Mouse (Mus musculus): Measurements from ENCODE around the gene Gna15.

Gna15 gene

GRCm38 (mm10) chr10:81467670-81468235 lies 56.3 kb downstream of the Gna15 start:
- in situ Hi-C loops (cut with MboI): no loop called here

GRCm38 (mm10) chr10:81466881-81467280 lies 57.1 kb downstream of the Gna15 start:
- in situ Hi-C loops (cut with MboI): no loop called here

- in situ Hi-C loops (cut with MboI): no loop called here
Measured at GRCm38 (mm10) chr10:81466066-81466465, 58.0 kb downstream of the Gna15 start.

GRCm38 (mm10) chr10:81465265-81465645 lies 58.8 kb downstream of the Gna15 start:
- in situ Hi-C loops (cut with MboI): no loop called here

- in situ Hi-C loops (cut with MboI): no loop called here
Measured at GRCm38 (mm10) chr10:81464405-81465264, 59.4 kb downstream of the Gna15 start.

- in situ Hi-C loops (cut with MboI): no loop called here
Measured at GRCm38 (mm10) chr10:81463531-81463930, 60.5 kb downstream of the Gna15 start.

- in situ Hi-C loops (cut with MboI): no loop called here
Measured at GRCm38 (mm10) chr10:81462917-81463316, 61.1 kb downstream of the Gna15 start.

- in situ Hi-C loops (cut with MboI): no loop called here
Measured at GRCm38 (mm10) chr10:81462415-81462804, 61.6 kb downstream of the Gna15 start.

GRCm38 (mm10) chr10:81461673-81462414 lies 62.2 kb downstream of the Gna15 start:
- in situ Hi-C loops (cut with MboI): no loop called here

GRCm38 (mm10) chr10:81460951-81461350 lies 63.1 kb downstream of the Gna15 start:
- in situ Hi-C loops (cut with MboI): no loop called here

- in situ Hi-C loops (cut with MboI): no loop called here
Measured at GRCm38 (mm10) chr10:81460471-81460870, 63.6 kb downstream of the Gna15 start.

- in situ Hi-C loops (cut with MboI): no loop called here
Measured at GRCm38 (mm10) chr10:81459399-81459798, 64.6 kb downstream of the Gna15 start.

- in situ Hi-C loops (cut with MboI): no loop called here
Measured at GRCm38 (mm10) chr10:81458267-81458666, 65.8 kb downstream of the Gna15 start.

- in situ Hi-C loops (cut with MboI): no loop called here
Measured at GRCm38 (mm10) chr10:81457624-81458023, 66.4 kb downstream of the Gna15 start.

- in situ Hi-C loops (cut with MboI): no loop called here
Measured at GRCm38 (mm10) chr10:81456983-81457563, 67.0 kb downstream of the Gna15 start.

GRCm38 (mm10) chr10:81455181-81455895 lies 68.7 kb downstream of the Gna15 start, which contains the start of gene Nfic:
Gene Nfic, minus strand, starts transcription at chr10:81455635.
- in situ Hi-C loops (cut with MboI): no loop called here

- in situ Hi-C loops (cut with MboI): no loop called here
Measured at GRCm38 (mm10) chr10:81454106-81454505, 69.9 kb downstream of the Gna15 start.

GRCm38 (mm10) chr10:81452947-81453288 lies 71.1 kb downstream of the Gna15 start:
- in situ Hi-C loops (cut with MboI): no loop called here
